In genomic region chr17:27797341-27797872, GRCm38 (mm10) we compare ENCODE assay signal across 9 mouse cellular contexts. TPM values are rescaled to one million over a fixed set of nuclear protein-coding genes. Genes with fewer than 3 reads are reported as not detected.
DNase-seq lines count a peak whose midpoint lies in the region; ATAC-seq lines count a peak whose summit lies in the region.
"Had no signal": no experiment of that assay in that cellular context is flagged by ENCODE, and none has a peak within 500 bp of the region (broad histone marks: within the 10 kb centered on the region; RNA-seq: fewer than 3 reads in every experiment).

No protein-coding gene starts in this region.

- H3K9ac ChIP-seq in forebrain, embryonic 15.5 days (replicated peaks), result peak overlapping the region; percentile 38
- peak overlapping the region; percentile 43 for H3K9ac ChIP-seq in hindbrain, embryonic 12.5 days
- peak overlapping the region; percentile 52 for H3K9ac ChIP-seq in midbrain, embryonic 11.5 days (ENCODE audit: low read length)

- peaks cover 32% of the 10 kb centered on the region for H3K4me1 ChIP-seq in forebrain, embryonic 15.5 days
- peaks cover 45% of the 10 kb centered on the region for H3K4me1 ChIP-seq in hindbrain, embryonic 12.5 days
- peaks cover 51% of the 10 kb centered on the region for H3K4me1 ChIP-seq in limb, embryonic 10.5 days
- H3K4me1 ChIP-seq in midbrain, embryonic 11.5 days (ENCODE audit: control insufficient read depth, insufficient read depth, low read length), result peaks cover 21% of the 10 kb centered on the region

- peak overlapping the region; percentile 36 for H3K4me2 ChIP-seq in forebrain, embryonic 15.5 days (replicated peaks)
- peak overlapping the region; percentile 38 for H3K4me2 ChIP-seq in hindbrain, embryonic 12.5 days (replicated peaks)
- H3K4me2 ChIP-seq in midbrain, embryonic 11.5 days, result no peak overlapping the region; the same call in 1 of the 2 replicates

- H3K4me3 ChIP-seq in forebrain, embryonic 15.5 days, result peak overlapping the region; percentile 12
- peak overlapping the region; percentile 10; the same call in 1 of the 2 replicates for H3K4me3 ChIP-seq in hindbrain, embryonic 12.5 days
- peak overlapping the region; percentile 17; the same call in 1 of the 2 replicates for H3K4me3 ChIP-seq in limb, embryonic 10.5 days
- H3K4me3 ChIP-seq in midbrain, embryonic 11.5 days (ENCODE audit: low read depth, low read length), result peak overlapping the region; percentile 4; the same call in 1 of the 2 replicates

- H3K27ac ChIP-seq in forebrain, embryonic 15.5 days (replicated peaks), result peak overlapping the region; percentile 92
- H3K27ac ChIP-seq in hindbrain, embryonic 12.5 days, result peak overlapping the region; percentile 95
- peak overlapping the region; percentile 88 for H3K27ac ChIP-seq in limb, embryonic 10.5 days
- H3K27ac ChIP-seq in midbrain, embryonic 11.5 days (ENCODE audit: low read depth, low read length), result peak overlapping the region; percentile 85
- H3K27ac ChIP-seq: macrophage had no signal

- peak; percentile 76 for ATAC-seq in forebrain, embryonic 15.5 days (replicated peaks)
- peak; percentile 42; the same call in 1 of the 2 replicates for ATAC-seq in hindbrain, embryonic 12.5 days (ENCODE audit: low FRiP score)
- peak; percentile 46; the same call in 1 of the 2 replicates for ATAC-seq in midbrain, embryonic 11.5 days (ENCODE audit: low FRiP score)

- H3K27me3 ChIP-seq in forebrain, embryonic 15.5 days, result no peaks in the 10 kb centered on the region
- H3K27me3 ChIP-seq in hindbrain, embryonic 12.5 days, result no peaks in the 10 kb centered on the region
- no peaks in the 10 kb centered on the region for H3K27me3 ChIP-seq in limb, embryonic 10.5 days (ENCODE audit: low read depth, poor library complexity, severe bottlenecking)
- no peaks in the 10 kb centered on the region for H3K27me3 ChIP-seq in midbrain, embryonic 11.5 days (ENCODE audit: control insufficient read depth, insufficient read depth, low read length)

- 15% methylated on average over 11 of the region's 11 CpGs for WGBS in forebrain, embryonic 15.5 days
- WGBS in hindbrain, embryonic 12.5 days, result 41% methylated on average over 11 of the region's 11 CpGs
- WGBS in limb, embryonic 10.5 days, result 31% methylated on average over 11 of the region's 11 CpGs
- 33% methylated on average over 11 of the region's 11 CpGs for WGBS in midbrain, embryonic 11.5 days

- H3K36me3 ChIP-seq in forebrain, embryonic 15.5 days, result no peaks in the 10 kb centered on the region
- H3K36me3 ChIP-seq in hindbrain, embryonic 12.5 days, result 0 out of 2 replicates have a peak, but pooled peaks cover 8% of the 10 kb centered on the region
- peaks cover 14% of the 10 kb centered on the region for H3K36me3 ChIP-seq in limb, embryonic 10.5 days
- H3K36me3 ChIP-seq in midbrain, embryonic 11.5 days (ENCODE audit: control insufficient read depth, insufficient read depth, low read length), result peaks cover 2% of the 10 kb centered on the region; the same call in 1 of the 2 replicates

- H3K9me3 ChIP-seq in forebrain, embryonic 15.5 days, result no peaks in the 10 kb centered on the region
- H3K9me3 ChIP-seq in hindbrain, embryonic 12.5 days (replicated peaks), result no peaks in the 10 kb centered on the region
- H3K9me3 ChIP-seq in limb, embryonic 10.5 days (replicated peaks), result no peaks in the 10 kb centered on the region
- H3K9me3 ChIP-seq in midbrain, embryonic 11.5 days (ENCODE audit: control insufficient read depth, low read length), result no peaks in the 10 kb centered on the region

- DNase-seq in urinary bladder, adult 18-20 months (ENCODE audit: low spot score in 2 of 2), result peak; percentile 64 to 76
- no peak for DNase-seq in urinary bladder, postnatal 10 days (ENCODE audit: low spot score)
- DNase-seq in limb, embryonic 10.5 days (ENCODE audit: low spot score), result peak; percentile 59
- DNase-seq in midbrain, embryonic 11.5 days (ENCODE audit: low spot score, missing footprints), result peak; percentile 89
- DNase-seq in testis, postnatal 14 days (ENCODE audit: low spot score), result peak; percentile 59
- DNase-seq in thymus, postnatal 0 days (ENCODE audit: low spot score), result no peak

RNA-seq across cellular contexts. Expression of gene D17Wsu92e, which starts 23.0 kb away (rescaled TPM):
- 10.6 and 10.8 TPM in 2 replicates for polyA plus RNA-seq in forebrain, embryonic 15.5 days (2015; fragmentation: Nextera tagmentation; extraction: Ambion mirVana)
- 11.8 and 13.7 TPM in 2 replicates for polyA plus RNA-seq in hindbrain, embryonic 12.5 days (2016; fragmentation: Nextera tagmentation; extraction: Ambion mirVana)
- 15.3 and 17.6 TPM in 2 replicates for polyA plus RNA-seq in limb, embryonic 10.5 days (2016; fragmentation: Nextera tagmentation; extraction: Ambion mirVana)
- polyA plus RNA-seq in midbrain, embryonic 11.5 days (2014; fragmentation: Nextera tagmentation; extraction: Ambion mirVana), result 8.7 and 10.9 TPM in 2 replicates
- 16.7 and 20.8 TPM in 2 replicates for polyA plus RNA-seq in thymus, postnatal 0 days (2015; fragmentation: Nextera tagmentation; extraction: Ambion mirVana)

RNA-seq across cellular contexts. Expression of gene Snrpc, which starts 40.5 kb away (rescaled TPM):
- 299 and 322 TPM in 2 replicates for polyA plus RNA-seq in forebrain, embryonic 15.5 days (2015; fragmentation: Nextera tagmentation; extraction: Ambion mirVana)
- 299 and 327 TPM in 2 replicates for polyA plus RNA-seq in hindbrain, embryonic 12.5 days (2016; fragmentation: Nextera tagmentation; extraction: Ambion mirVana)
- 425 and 451 TPM in 2 replicates for polyA plus RNA-seq in limb, embryonic 10.5 days (2016; fragmentation: Nextera tagmentation; extraction: Ambion mirVana)
- 358 and 416 TPM in 2 replicates for polyA plus RNA-seq in midbrain, embryonic 11.5 days (2014; fragmentation: Nextera tagmentation; extraction: Ambion mirVana)
- polyA plus RNA-seq in thymus, postnatal 0 days (2015; fragmentation: Nextera tagmentation; extraction: Ambion mirVana), result 383 and 386 TPM in 2 replicates

RNA-seq across cellular contexts. Expression of gene Uhrf1bp1, which starts 58.8 kb away (rescaled TPM):
- polyA plus RNA-seq in forebrain, embryonic 15.5 days (2015; fragmentation: Nextera tagmentation; extraction: Ambion mirVana), result 5.2 and 5.3 TPM in 2 replicates
- polyA plus RNA-seq in hindbrain, embryonic 12.5 days (2016; fragmentation: Nextera tagmentation; extraction: Ambion mirVana), result 9.4 TPM in 2 replicates
- polyA plus RNA-seq in limb, embryonic 10.5 days (2016; fragmentation: Nextera tagmentation; extraction: Ambion mirVana), result 9.3 and 10.0 TPM in 2 replicates
- polyA plus RNA-seq in midbrain, embryonic 11.5 days (2014; fragmentation: Nextera tagmentation; extraction: Ambion mirVana), result 4.9 TPM in 2 replicates
- polyA plus RNA-seq in thymus, postnatal 0 days (2015; fragmentation: Nextera tagmentation; extraction: Ambion mirVana), result 1.1 and 1.6 TPM in 2 replicates

Comparison
In these comparisons a context has a peak if more than half of its experiments do, and no peak if none do; other contexts are left out.
1. DNase-seq: peak in urinary bladder, adult 18-20 months (2 of 2), limb, embryonic 10.5 days (single experiment), midbrain, embryonic 11.5 days (single experiment) and testis, postnatal 14 days (single experiment); none in urinary bladder, postnatal 10 days (single experiment) and thymus, postnatal 0 days (single experiment).
2. Peak in every context shown above with its lines, with median percentiles within 50 percentile points of each other: ATAC-seq, H3K27ac ChIP-seq, H3K4me3 ChIP-seq and H3K9ac ChIP-seq.